Mouse (Mus musculus): ENCODE measurements at regions not wholly inside any gene's neighbourhood (a gene's known extent, or its start where the extent isn't known, plus 50 kb on each side); places are given as distances from the start of the nearest gene placed in this dataset.

DNA sequence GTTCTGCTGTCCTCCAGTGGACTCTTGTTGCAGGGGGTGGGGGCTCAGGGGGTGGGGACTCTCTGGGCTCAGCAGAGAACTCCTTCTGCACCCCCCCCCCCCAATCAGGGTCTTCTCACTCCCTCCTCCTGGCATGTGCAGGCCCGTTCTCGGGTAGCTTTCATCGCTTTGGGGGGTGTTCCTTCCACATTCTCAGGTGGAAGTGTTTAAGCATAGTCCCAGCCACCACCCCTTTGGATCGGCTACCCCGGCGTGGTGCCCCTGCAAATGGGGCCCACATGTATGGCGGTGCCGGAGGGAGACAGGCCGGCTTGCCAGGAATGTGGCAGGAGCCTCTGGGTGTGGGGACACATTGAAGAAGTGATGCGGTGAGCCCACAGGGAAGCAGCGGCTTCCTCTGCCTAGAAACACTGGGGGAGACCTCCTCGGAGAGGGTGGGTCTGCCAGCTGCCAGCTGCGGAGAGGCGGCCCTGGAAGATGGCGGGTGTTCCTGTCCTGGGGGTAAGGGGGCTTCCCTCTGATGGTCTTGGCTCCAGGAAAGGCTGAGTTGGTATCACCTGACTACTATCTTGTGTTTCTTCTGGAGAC lies 92.7 kb downstream of the Asb1 start:
- H3K4me2 ChIP-seq (replicated peaks), result 0 out of 2 replicates have a peak overlapping the region, but pooled peaks have one; percentile 16
- ATAC-seq (ENCODE audit: low FRiP score, low read depth), result peak; percentile 45; the same call in 1 of the 2 replicates

DNA sequence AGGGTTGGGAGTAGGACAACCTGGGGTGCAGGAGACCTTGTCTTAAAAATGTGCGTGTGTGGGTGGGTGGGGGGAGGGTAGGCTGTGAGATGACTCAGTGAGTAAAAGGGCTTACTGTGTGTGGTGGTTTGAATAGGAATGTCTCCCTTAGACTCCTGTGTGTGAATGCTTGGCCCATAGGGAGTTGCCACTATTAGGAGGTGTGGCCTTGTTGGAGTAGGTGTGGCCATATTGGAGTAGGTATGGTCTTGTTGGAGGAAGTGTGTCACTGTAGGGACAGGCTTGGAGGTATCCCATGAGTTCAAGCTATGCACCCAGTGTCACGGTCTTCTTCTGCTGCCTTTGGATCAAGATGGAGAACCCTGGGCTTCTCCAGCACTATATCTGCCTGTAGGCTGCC lies 96.2 kb downstream of the Asb1 start:
- Histone ChIP-seq H3K27ac (no peak overlapping the region), H3K4me2 (replicated peaks) (no peak overlapping the region), H3K36me3 (no peaks in the 10 kb centered on the region), H3K9ac (no peak overlapping the region), H3K27me3 (no peaks in the 10 kb centered on the region), H3K9me3 (no peaks in the 10 kb centered on the region), H3K4me1 (peaks cover 22% of the 10 kb centered on the region), H3K4me3 (no peak overlapping the region)
- WGBS, result 84% methylated on average over 2 of the region's 2 CpGs
- no peak for ATAC-seq (ENCODE audit: low FRiP score, low read depth)

More for the DNA sequence above, 92.7 kb downstream of the Asb1 start:
- no peaks in the 10 kb centered on the region for H3K9me3 ChIP-seq
- WGBS, result 48% methylated on average over 15 of the region's 15 CpGs
- H3K27ac ChIP-seq, result 0 out of 2 replicates have a peak overlapping the region, but pooled peaks have one; percentile 6
- H3K27me3 ChIP-seq, result no peaks in the 10 kb centered on the region
- no peaks in the 10 kb centered on the region for H3K36me3 ChIP-seq
- peaks cover 49% of the 10 kb centered on the region for H3K4me1 ChIP-seq
- no peak overlapping the region for H3K4me3 ChIP-seq
- no peak overlapping the region; the same call in 1 of the 2 replicates for H3K9ac ChIP-seq

DNA sequence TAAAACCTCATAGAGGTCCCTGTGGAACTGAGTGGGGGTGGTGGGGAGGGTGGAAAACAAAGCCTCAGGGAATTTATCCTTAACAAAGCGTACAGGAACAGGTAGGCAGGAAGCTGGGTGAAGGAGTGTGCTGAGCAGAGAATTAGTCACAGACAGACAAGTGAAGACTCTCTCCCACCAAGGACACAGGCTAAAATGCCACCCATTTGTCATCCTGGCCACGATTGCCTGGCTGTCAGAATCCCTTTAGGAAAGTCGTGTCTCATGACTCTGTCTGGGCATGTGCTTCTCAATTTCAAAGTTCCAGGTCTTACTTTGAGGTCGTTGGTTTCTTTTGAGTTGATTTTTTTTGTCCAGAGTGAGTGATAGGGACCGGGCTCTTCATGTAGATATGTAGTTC lies 100.2 kb downstream of the Asb1 start:
- H3K9me3 ChIP-seq, result no peaks in the 10 kb centered on the region
- no peak overlapping the region for H3K9ac ChIP-seq
- no peak for ATAC-seq (ENCODE audit: low FRiP score, low read depth)
- no peak overlapping the region for H3K4me3 ChIP-seq
- no peaks in the 10 kb centered on the region for H3K27me3 ChIP-seq
- no peak overlapping the region for H3K27ac ChIP-seq
- no peak overlapping the region for H3K4me2 ChIP-seq (replicated peaks)
- 63% methylated on average over 5 of the region's 5 CpGs for WGBS
- H3K36me3 ChIP-seq, result no peaks in the 10 kb centered on the region
- H3K4me1 ChIP-seq, result 0 out of 2 replicates have a peak, but pooled peaks cover 3% of the 10 kb centered on the region

DNA sequence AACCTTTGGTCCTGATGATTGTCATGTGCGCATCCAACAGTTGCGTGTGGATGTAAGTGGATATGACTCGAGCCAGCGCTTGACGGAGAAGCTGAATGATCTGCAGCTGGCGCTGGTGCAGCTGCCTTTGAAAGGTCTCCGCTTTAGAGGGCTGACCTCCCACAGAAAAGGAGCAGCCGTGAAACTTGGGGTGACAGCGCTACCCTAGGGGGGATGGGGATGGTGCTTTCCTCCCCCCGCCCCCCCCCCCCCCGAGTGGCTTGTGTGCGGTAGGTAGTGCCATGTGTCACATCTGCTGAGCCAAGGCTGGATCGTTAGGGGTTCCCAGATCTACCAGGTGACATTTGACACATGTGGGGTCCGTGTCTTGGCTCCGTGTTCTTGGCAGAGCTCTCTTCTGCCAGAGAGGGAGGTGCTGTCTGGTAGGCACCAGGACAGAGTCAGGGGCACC lies 118.7 kb downstream of the Asb1 start:
- no peak overlapping the region for H3K4me3 ChIP-seq
- ATAC-seq (ENCODE audit: low FRiP score, low read depth), result no peak; the same call in 1 of the 2 replicates
- no peaks in the 10 kb centered on the region for H3K9me3 ChIP-seq
- H3K36me3 ChIP-seq, result no peaks in the 10 kb centered on the region
- no peak overlapping the region; the same call in 1 of the 2 replicates for H3K27ac ChIP-seq
- WGBS, result 70% methylated on average over 13 of the region's 15 CpGs
- no peak overlapping the region for H3K4me2 ChIP-seq (replicated peaks)
- H3K4me1 ChIP-seq, result peaks cover 12% of the 10 kb centered on the region
- H3K9ac ChIP-seq, result no peak overlapping the region
- H3K27me3 ChIP-seq, result no peaks in the 10 kb centered on the region

DNA sequence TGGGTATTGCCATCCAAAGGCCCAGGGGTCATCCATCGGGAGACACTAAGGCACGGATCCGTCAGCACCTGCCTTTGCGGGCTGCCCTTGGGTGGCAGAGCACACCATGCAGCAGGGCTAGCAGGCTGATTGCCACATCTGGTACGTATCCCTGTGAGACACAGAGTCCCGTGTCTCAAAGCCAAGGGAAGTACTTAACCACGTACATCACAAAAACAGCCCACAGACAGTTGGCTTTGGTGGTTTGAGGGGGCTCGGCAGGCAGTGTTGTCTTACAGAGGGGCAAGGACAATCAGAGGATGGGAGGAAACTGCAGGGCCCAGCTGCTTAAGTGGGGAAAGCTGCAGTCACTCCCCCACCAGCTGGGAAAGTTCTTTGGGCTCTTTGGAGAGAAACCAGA lies 119.1 kb downstream of the Asb1 start:
- Histone ChIP-seq H3K4me1 (peaks cover 12% of the 10 kb centered on the region), H3K4me3 (no peak overlapping the region), H3K27ac (no peak overlapping the region; the same call in 1 of the 2 replicates), H3K9ac (no peak overlapping the region), H3K27me3 (no peaks in the 10 kb centered on the region), H3K4me2 (replicated peaks) (no peak overlapping the region), H3K9me3 (no peaks in the 10 kb centered on the region), H3K36me3 (no peaks in the 10 kb centered on the region)
- 66% methylated on average over 8 of the region's 8 CpGs for WGBS
- 0 out of 2 replicates have a peak, but pooled peaks have one; percentile 24 for ATAC-seq (ENCODE audit: low FRiP score, low read depth)

DNA sequence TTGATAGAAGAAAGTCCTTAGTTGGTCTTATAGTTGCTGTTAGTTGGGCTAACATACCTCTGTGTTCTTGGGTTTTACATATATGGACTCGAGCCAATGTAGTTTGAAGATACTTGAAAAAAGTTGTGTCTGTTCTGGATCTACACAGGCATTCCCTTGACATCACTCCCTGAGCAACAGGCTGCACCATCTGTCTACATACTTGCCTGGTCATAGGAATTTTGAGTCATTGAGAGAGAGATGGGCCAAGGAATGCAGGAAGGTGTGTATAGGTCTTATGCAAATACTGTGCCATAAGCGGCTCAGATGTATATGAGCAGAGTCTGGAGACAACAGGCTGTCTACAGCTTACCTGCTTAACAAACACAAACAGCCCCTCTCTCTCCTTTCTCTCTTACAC lies 122.9 kb downstream of the Asb1 start:
- Histone ChIP-seq H3K9ac (no peak overlapping the region), H3K27me3 (no peaks in the 10 kb centered on the region), H3K27ac (no peak overlapping the region), H3K4me3 (no peak overlapping the region), H3K4me1 (peaks cover 15% of the 10 kb centered on the region), H3K9me3 (no peaks in the 10 kb centered on the region), H3K36me3 (no peaks in the 10 kb centered on the region), H3K4me2 (replicated peaks) (no peak overlapping the region)
- WGBS, result 86% methylated on average over 2 of the region's 2 CpGs
- ATAC-seq (ENCODE audit: low FRiP score, low read depth), result no peak

DNA sequence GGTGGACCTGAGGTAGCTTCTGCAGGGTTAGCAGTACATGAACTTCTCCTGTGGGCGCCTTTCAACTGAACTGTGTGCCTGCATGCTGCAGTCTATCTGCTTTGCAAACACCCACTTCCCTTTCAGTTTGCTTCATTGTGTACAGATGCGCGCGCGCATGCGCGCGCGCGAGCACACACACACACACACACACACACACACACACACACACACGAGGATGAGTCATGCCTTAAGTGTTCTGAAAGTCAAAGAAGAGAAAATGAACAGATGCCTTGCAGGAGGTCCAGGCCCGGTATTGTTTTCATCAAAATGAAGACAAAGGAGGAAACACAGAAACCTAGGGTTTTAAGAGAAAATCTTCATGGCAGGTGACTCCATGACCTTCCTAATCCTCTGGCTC lies 124.3 kb downstream of the Asb1 start:
- Histone ChIP-seq H3K36me3 (no peaks in the 10 kb centered on the region), H3K4me2 (replicated peaks) (no peak overlapping the region), H3K27me3 (no peaks in the 10 kb centered on the region), H3K9ac (no peak overlapping the region), H3K27ac (no peak overlapping the region), H3K4me1 (peaks cover 10% of the 10 kb centered on the region), H3K9me3 (no peaks in the 10 kb centered on the region), H3K4me3 (no peak overlapping the region)
- 85% methylated on average over 5 of the region's 12 CpGs for WGBS
- ATAC-seq (ENCODE audit: low FRiP score, low read depth), result no peak

DNA sequence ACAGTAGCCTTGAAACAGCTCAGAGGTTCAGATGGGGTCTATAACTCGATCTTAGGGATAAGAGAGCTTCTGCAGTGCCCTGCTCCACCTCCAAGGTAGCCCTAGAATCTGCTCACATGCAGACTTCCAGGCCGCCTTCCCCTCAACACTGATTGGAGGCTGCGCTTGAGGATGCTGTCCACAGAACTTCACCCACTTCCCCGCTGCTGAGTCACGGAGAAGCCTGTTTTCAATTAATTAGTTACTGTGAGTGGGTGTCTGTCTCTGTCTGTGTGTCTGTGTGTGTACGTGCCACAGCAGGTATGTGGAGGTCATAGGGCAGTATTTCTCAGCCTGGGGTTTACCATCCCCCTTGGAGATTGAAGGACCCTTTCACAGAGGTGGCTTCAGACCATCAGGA lies 128.2 kb downstream of the Asb1 start:
- H3K9ac ChIP-seq, result no peak overlapping the region
- H3K27ac ChIP-seq, result no peak overlapping the region
- H3K36me3 ChIP-seq, result no peaks in the 10 kb centered on the region
- peaks cover 13% of the 10 kb centered on the region for H3K4me1 ChIP-seq
- no peak overlapping the region for H3K4me2 ChIP-seq (replicated peaks)
- ATAC-seq (ENCODE audit: low FRiP score, low read depth), result no peak
- 53% methylated on average over 6 of the region's 6 CpGs for WGBS
- no peak overlapping the region for H3K4me3 ChIP-seq
- H3K9me3 ChIP-seq, result no peaks in the 10 kb centered on the region
- H3K27me3 ChIP-seq, result 0 out of 2 replicates have a peak, but pooled peaks cover 3% of the 10 kb centered on the region

DNA sequence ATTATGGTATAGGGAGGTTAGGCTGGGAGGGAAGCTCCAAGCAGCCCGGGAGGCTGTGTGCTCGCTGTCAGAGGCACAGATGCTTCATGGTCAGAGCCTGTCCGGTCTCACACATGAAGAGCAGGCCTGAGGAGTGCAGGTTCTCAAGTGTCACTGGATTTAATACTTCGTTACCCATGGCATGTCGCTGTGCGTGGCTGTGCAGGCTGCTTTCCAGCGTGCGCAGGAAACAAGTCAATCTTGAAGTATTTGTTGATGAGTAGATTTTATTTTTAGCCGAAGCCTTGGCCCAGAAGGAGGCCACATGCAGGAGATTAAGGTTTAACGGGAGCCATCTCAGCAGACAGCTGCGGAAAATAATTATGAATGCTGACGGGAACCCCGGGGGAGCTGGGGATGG lies 130.3 kb upstream of the Twist2 start:
- H3K27me3 ChIP-seq, result 0 out of 2 replicates have a peak, but pooled peaks cover 3% of the 10 kb centered on the region
- WGBS, result 36% methylated on average over 13 of the region's 13 CpGs
- no peak overlapping the region for H3K9ac ChIP-seq

DNA sequence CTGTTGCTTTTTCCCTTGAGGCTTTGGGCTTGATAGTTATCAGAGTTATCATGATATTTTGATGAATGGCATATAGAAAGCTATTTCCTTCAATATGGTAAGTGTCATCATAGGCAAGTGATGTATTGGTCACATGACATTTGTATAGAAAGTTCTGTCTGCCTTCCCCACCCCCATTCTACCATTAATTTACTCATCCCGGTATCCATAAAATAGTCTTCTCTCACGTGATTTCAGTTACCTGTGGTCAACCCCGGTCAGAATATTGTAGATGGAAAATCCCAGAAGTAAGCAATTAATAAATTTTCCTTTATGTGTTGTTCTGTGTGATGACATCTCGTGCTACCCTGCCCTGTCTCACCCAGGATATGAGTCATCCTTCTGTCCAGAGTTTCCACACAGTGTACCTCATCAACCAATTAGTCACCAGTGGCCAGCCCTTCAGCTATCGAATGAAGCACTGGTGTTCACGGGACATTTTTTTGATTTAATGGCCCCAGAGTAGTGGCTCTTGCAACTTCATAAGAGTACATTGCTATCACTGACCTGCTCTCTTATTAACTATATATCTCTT lies 127.1 kb upstream of the Twist2 start:
- no peak overlapping the region for H3K27ac ChIP-seq
- no peaks in the 10 kb centered on the region for H3K36me3 ChIP-seq
- H3K4me1 ChIP-seq, result peaks cover 4% of the 10 kb centered on the region; the same call in 1 of the 2 replicates
- 86% methylated on average over 6 of the region's 6 CpGs for WGBS
- H3K9me3 ChIP-seq, result no peaks in the 10 kb centered on the region
- H3K4me2 ChIP-seq (replicated peaks), result no peak overlapping the region
- no peak overlapping the region for H3K9ac ChIP-seq
- H3K4me3 ChIP-seq, result no peak overlapping the region
- no peak for ATAC-seq (ENCODE audit: low FRiP score, low read depth)
- H3K27me3 ChIP-seq, result 0 out of 2 replicates have a peak, but pooled peaks cover 3% of the 10 kb centered on the region

More for the DNA sequence above, 130.3 kb upstream of the Twist2 start:
- no peaks in the 10 kb centered on the region for H3K36me3 ChIP-seq
- no peaks in the 10 kb centered on the region for H3K9me3 ChIP-seq
- peak; percentile 57 for ATAC-seq (ENCODE audit: low FRiP score, low read depth)
- no peak overlapping the region for H3K4me2 ChIP-seq (replicated peaks)
- H3K4me3 ChIP-seq, result no peak overlapping the region
- peaks cover 13% of the 10 kb centered on the region for H3K4me1 ChIP-seq
- 0 out of 2 replicates have a peak overlapping the region, but pooled peaks have one; percentile 23 for H3K27ac ChIP-seq

DNA sequence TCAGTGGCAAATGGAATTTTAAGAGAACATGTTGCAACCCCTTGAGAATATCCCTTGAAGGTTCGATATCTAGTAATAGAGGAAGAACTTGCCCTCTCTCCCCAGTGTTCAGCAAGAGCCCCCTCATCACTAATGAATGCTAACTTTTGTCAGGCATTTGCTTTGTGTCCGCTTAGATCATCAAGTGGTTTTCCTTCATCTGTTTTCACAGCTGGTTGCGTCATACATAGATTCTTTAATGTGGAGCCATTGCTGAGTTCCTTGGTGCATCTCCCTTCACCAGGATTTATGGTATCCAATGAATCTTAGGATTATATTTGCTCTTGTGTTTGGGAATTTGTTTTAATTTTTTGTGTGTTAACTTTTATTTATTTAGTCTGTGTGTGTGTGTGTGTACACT lies 124.2 kb upstream of the Twist2 start:
- no peaks in the 10 kb centered on the region for H3K27me3 ChIP-seq
- no peaks in the 10 kb centered on the region for H3K9me3 ChIP-seq
- ATAC-seq (ENCODE audit: low FRiP score, low read depth), result no peak
- no peaks in the 10 kb centered on the region for H3K36me3 ChIP-seq
- H3K27ac ChIP-seq, result no peak overlapping the region
- no peak overlapping the region for H3K4me3 ChIP-seq
- H3K9ac ChIP-seq, result no peak overlapping the region
- WGBS, result 75% methylated on average over 3 of the region's 3 CpGs
- no peak overlapping the region for H3K4me2 ChIP-seq (replicated peaks)
- no peaks in the 10 kb centered on the region for H3K4me1 ChIP-seq

DNA sequence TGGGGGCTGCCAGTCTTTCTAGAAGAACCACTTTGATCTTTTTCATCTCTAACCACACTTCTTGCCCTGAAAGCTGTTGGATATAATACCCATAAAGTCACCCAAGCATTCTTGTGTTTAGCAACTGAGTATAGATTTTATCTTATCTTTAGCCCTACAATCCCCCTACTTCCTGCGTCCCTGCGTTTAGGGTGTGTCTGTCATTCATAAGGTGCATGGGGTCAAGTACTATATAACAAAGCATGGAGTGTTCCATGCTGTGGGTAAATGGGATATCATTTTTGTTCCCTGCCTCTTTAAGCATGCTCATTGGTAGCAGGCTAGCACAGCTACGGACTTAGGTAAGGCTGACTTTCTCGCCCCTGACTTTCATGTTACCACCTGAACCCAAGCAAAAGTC lies 122.5 kb upstream of the Twist2 start:
- ATAC-seq (ENCODE audit: low FRiP score, low read depth), result no peak
- H3K27ac ChIP-seq, result no peak overlapping the region
- peaks cover 3% of the 10 kb centered on the region; the same call in 1 of the 2 replicates for H3K9me3 ChIP-seq
- WGBS, result 53% methylated on average over 4 of the region's 4 CpGs
- no peaks in the 10 kb centered on the region for H3K27me3 ChIP-seq
- H3K4me2 ChIP-seq (replicated peaks), result no peak overlapping the region
- no peak overlapping the region for H3K9ac ChIP-seq
- H3K4me3 ChIP-seq, result no peak overlapping the region
- H3K4me1 ChIP-seq, result no peaks in the 10 kb centered on the region
- H3K36me3 ChIP-seq, result no peaks in the 10 kb centered on the region

Measured in limb, embryonic 13.5 days (tissue).